Mouse (Mus musculus): ENCODE measurements at regions not wholly inside any gene's neighbourhood (a gene's known extent, or its start where the extent isn't known, plus 50 kb on each side); places are given as distances from the start of the nearest gene placed in this dataset.

DNA sequence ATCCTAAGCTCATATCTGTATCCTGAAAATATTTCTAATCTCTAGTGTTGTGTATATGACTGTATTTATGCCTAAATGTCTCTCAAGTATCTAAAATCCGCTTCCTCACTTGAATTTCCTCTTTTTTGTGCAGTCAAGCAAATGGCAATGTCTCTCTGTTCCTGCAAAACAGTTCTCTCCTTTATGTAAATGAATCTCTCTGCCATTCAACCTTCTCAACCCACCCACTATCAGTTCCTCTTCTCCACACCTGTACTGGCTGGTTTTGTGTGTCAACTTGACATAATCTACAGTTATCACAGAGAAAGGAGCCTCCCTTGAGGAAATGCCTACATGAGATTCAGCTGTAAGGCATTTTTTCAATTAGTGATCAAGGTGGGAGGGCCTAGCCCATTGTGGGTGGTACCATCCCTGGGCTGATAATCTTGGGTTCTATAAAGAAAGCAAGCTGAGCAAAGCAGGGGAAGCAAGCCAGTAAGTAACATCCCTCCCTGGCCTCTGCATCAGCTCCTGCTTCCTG, 375.5 kb downstream of the Synb start:
- Histone ChIP-seq H3K27me3 (no peaks in the 10 kb centered on the region), H3K4me3 (no peak overlapping the region), H3K4me1 (replicated peaks) (peaks cover 10% of the 10 kb centered on the region), H3K36me3 (no peaks in the 10 kb centered on the region), H3K9me3 (no peaks in the 10 kb centered on the region), H3K4me2 (no peak overlapping the region), H3K27ac (no peak overlapping the region), H3K9ac (no peak overlapping the region)
- 75% methylated on average over 1 of the region's 1 CpGs for WGBS
- no peak for ATAC-seq (ENCODE audit: low FRiP score)

DNA sequence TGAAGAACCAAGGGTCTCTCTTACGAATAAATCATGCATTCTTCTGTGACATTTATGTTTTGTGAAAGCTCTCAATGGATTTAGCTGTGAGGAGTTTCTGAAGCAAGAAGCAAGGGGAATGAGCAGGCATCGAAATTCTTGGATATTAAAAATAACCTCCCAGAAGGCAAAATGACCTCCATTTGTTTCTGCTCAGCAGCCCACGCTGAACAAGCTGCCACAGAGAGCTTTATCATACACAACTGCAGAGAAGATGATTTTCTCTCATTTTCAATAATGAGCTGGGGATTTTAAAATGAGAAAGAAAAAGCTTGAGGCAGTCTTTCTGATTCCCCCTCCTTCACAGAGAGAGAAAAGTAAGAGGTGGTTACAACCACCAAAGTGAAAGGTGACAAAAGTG, 394.2 kb downstream of the Synb start:
- H3K4me1 ChIP-seq (replicated peaks), result no peaks in the 10 kb centered on the region
- H3K27me3 ChIP-seq, result no peaks in the 10 kb centered on the region
- H3K36me3 ChIP-seq, result no peaks in the 10 kb centered on the region
- H3K9me3 ChIP-seq, result no peaks in the 10 kb centered on the region
- H3K27ac ChIP-seq, result no peak overlapping the region
- H3K4me2 ChIP-seq, result no peak overlapping the region
- ATAC-seq (ENCODE audit: low FRiP score), result no peak
- no peak overlapping the region for H3K4me3 ChIP-seq
- no peak overlapping the region for H3K9ac ChIP-seq
- 87% methylated on average over 3 of the region's 3 CpGs for WGBS

DNA sequence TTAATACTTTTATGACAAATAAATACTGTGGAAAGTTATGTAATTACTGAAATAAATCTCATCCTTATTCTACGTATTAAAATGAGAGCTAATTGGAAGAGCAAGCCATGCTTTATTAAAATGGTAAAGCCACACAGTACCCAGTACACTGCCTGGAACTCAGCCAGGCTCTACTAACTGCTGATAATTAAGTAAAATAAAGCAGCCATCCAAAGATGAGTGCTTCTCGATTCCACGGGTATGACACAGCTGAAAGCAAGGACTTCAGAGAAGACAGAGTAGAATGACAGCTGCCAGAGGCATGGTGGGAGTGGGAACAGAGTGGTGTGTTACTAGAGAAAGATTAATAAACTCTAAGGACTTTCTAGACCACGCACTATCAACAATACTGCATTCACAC, 416.9 kb downstream of the Synb start:
- WGBS, result 78% methylated on average over 4 of the region's 4 CpGs
- no peak overlapping the region for H3K27ac ChIP-seq
- no peaks in the 10 kb centered on the region for H3K36me3 ChIP-seq
- H3K27me3 ChIP-seq, result no peaks in the 10 kb centered on the region
- no peaks in the 10 kb centered on the region for H3K9me3 ChIP-seq
- no peaks in the 10 kb centered on the region for H3K4me1 ChIP-seq (replicated peaks)
- ATAC-seq (ENCODE audit: low FRiP score), result no peak
- H3K4me2 ChIP-seq, result no peak overlapping the region
- no peak overlapping the region for H3K9ac ChIP-seq
- H3K4me3 ChIP-seq, result no peak overlapping the region

DNA sequence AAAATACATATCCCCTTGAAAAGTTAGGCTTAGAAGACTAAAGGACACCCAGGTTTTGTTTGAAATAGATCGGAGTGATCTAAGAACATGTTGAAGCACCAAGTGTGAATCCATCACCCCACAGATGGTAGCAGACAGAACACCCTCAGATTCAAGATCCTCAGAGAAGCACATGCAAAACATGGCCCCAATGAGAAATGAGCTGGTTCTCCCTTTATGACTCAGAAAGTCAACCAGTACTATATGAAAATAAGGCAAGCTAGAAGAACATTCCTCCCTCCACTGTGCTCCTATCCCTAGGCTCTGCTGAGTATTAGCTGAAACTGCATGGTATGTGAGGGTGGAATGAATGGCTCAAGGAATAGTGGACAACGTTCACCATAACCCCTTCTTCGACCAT, 433.0 kb downstream of the Synb start:
- no peaks in the 10 kb centered on the region for H3K27me3 ChIP-seq
- ATAC-seq (ENCODE audit: low FRiP score), result no peak
- no peak overlapping the region for H3K4me3 ChIP-seq
- WGBS, result 93% methylated on average over 3 of the region's 3 CpGs
- H3K27ac ChIP-seq, result no peak overlapping the region
- H3K4me1 ChIP-seq (replicated peaks), result no peaks in the 10 kb centered on the region
- 0 out of 2 replicates have a peak, but pooled peaks cover 2% of the 10 kb centered on the region for H3K9me3 ChIP-seq
- H3K4me2 ChIP-seq, result no peak overlapping the region
- H3K9ac ChIP-seq, result no peak overlapping the region
- no peaks in the 10 kb centered on the region for H3K36me3 ChIP-seq

DNA sequence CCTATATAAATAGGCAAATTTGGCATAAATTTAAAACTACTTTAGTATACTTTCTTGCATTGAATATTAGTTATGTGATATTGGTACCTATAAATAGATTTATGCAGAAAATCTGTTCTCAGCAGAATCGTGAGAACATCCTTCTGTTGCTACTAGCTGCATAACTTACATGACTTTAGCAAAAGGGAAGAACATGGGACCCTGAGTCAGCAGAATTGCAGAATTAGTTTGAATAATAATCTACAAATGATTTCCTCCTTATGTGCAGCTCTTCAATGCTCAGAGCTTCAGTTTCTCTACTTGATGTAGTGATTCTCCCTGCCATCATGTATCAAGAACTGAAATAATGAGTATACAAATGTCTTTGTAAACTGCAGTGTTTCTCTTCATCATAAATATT, 436.2 kb downstream of the Synb start:
- no peak for ATAC-seq (ENCODE audit: low FRiP score)
- no peaks in the 10 kb centered on the region for H3K4me1 ChIP-seq (replicated peaks)
- no peak overlapping the region for H3K4me2 ChIP-seq
- H3K4me3 ChIP-seq, result no peak overlapping the region
- no peaks in the 10 kb centered on the region for H3K27me3 ChIP-seq
- H3K36me3 ChIP-seq, result no peaks in the 10 kb centered on the region
- H3K9ac ChIP-seq, result no peak overlapping the region
- WGBS, result 94% methylated on average over 1 of the region's 1 CpGs
- 0 out of 2 replicates have a peak, but pooled peaks cover 2% of the 10 kb centered on the region for H3K9me3 ChIP-seq
- H3K27ac ChIP-seq, result no peak overlapping the region

DNA sequence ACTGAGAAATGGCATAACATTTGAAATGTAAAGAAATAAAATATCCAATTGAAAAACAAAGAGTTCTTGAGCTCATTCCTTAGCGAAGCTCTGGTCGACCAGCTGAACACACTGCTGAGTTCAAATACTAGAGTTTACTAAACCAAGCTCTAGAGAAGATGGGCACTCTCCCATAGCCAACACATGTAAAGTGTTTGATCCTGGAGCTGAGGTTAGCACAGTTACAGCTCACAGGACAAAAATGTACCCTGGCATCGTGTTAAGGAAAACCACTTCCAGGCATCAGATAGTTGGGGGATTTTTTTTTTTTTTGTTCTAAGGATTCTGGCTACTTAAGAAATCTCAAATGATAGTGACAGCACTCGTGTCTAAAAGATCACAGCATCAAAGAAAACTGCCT, 445.6 kb downstream of the Synb start:
- no peak for ATAC-seq (ENCODE audit: low FRiP score)
- Histone ChIP-seq H3K4me2 (no peak overlapping the region), H3K36me3 (no peaks in the 10 kb centered on the region), H3K9ac (no peak overlapping the region), H3K4me1 (replicated peaks) (no peaks in the 10 kb centered on the region), H3K27me3 (no peaks in the 10 kb centered on the region), H3K4me3 (no peak overlapping the region), H3K27ac (no peak overlapping the region), H3K9me3 (no peaks in the 10 kb centered on the region)
- 85% methylated on average over 4 of the region's 4 CpGs for WGBS

DNA sequence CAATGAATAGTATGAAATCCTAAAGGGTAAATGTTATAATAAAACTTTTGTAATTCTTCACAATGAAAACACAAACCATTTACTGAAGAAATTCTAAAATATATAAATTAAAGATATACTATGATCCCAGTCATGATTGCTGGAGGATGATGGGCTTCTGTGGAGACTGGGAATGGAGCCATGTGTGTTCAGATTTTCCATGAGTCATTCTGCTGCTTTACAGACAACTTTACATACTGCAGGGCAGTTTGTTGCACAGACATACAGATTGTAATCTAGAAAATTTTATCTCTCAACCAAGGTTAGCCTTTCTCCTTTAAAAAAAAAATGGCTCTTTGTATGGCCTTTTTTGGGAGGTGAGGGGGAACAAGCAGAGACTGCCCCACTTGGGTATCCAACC, 446.5 kb downstream of the Synb start:
- Histone ChIP-seq H3K4me1 (replicated peaks) (no peaks in the 10 kb centered on the region), H3K27ac (no peak overlapping the region), H3K27me3 (no peaks in the 10 kb centered on the region), H3K36me3 (no peaks in the 10 kb centered on the region), H3K4me2 (no peak overlapping the region), H3K9ac (no peak overlapping the region), H3K4me3 (no peak overlapping the region), H3K9me3 (no peaks in the 10 kb centered on the region)
- ATAC-seq (ENCODE audit: low FRiP score), result no peak

DNA sequence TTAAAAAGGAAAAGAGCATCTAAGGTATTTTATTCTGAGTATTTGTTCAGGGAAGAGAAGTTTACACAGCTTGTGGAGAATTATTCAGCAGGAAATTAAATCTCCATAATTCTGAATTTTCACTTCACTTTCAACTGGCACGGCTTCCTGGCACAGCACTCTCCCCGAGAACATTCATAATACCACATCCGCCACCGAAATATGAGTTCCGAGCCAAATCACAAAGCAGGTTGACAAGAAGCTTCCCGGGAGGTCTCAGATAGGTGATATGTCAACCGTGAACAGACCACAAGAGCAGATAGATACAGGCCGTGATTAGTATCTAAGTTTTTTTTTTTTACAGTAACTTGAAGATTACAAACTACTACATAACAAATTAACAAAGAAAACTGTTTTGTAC, 473.9 kb downstream of the Synb start:
- Histone ChIP-seq H3K9ac (no peak overlapping the region), H3K4me1 (replicated peaks) (no peaks in the 10 kb centered on the region), H3K27me3 (no peaks in the 10 kb centered on the region), H3K4me3 (no peak overlapping the region), H3K9me3 (no peaks in the 10 kb centered on the region), H3K4me2 (no peak overlapping the region), H3K36me3 (no peaks in the 10 kb centered on the region), H3K27ac (no peak overlapping the region)
- 85% methylated on average over 8 of the region's 8 CpGs for WGBS
- no peak for ATAC-seq (ENCODE audit: low FRiP score)

DNA sequence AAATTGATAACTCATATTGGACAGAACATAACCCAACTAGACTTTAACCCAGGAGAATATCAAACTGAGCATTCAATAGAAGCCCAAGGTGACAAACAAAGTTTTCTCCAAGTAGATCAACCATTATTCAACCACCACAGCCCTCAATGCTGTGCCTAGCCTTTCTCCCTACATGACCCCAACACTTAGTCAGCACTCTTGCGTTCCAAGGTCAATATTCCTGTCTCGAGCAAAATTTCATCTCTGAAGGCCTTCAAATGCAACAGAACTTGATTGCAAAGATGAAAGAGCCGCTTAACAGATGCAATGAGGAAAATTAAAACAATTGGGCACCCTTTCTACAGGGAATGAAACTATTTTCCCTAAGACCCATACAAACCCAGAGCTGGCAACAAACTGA, 485.1 kb downstream of the Synb start:
- no peak for ATAC-seq (ENCODE audit: low FRiP score)
- Histone ChIP-seq H3K4me2 (no peak overlapping the region), H3K27ac (no peak overlapping the region), H3K27me3 (no peaks in the 10 kb centered on the region), H3K4me1 (replicated peaks) (no peaks in the 10 kb centered on the region), H3K9me3 (no peaks in the 10 kb centered on the region), H3K9ac (no peak overlapping the region), H3K4me3 (no peak overlapping the region), H3K36me3 (no peaks in the 10 kb centered on the region)
- 86% methylated on average over 3 of the region's 3 CpGs for WGBS

DNA sequence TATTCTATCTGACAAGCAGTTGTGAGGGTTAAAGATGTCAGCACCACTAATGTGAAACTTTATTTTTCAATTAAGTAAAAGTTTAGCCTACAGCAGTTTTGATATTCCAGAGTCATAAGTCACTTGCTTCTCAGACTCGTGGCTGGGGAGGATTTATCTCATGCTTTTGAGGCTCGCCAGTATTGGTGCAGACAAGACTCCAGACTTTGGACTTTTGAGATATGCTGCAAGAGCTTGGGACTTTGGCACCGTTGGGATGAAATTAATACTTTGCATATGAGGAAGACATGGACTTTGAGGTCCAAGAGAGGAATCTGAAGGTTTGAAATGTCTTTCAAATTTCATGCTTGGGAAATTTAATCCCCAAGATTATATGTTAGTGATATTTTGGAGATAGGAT, 486.2 kb downstream of the Synb start:
- no peak for ATAC-seq (ENCODE audit: low FRiP score)
- Histone ChIP-seq H3K4me1 (replicated peaks) (no peaks in the 10 kb centered on the region), H3K4me2 (no peak overlapping the region), H3K9me3 (no peaks in the 10 kb centered on the region), H3K27me3 (no peaks in the 10 kb centered on the region), H3K9ac (no peak overlapping the region), H3K4me3 (no peak overlapping the region), H3K36me3 (no peaks in the 10 kb centered on the region), H3K27ac (no peak overlapping the region)
- 81% methylated on average over 3 of the region's 3 CpGs for WGBS

DNA sequence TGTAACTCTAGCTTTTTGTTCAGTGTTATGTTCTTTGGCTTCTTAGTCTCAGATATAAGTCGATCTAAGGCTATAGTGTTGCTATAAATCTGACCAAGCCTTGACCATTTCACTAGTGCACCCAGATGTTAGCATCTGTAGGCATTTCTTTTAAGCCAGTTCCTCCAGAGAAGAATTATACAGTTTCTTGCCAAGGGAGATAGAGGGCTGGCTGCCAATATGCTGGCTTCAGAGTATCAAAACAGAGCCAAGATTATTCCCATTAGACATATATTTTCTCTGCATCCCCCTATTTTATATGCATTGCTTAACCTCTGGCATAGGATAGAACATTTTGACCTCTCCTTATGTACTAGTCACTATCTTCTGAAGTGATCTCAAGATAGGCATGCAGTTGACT, 487.5 kb downstream of the Synb start:
- WGBS, result 90% methylated on average over 1 of the region's 1 CpGs
- Histone ChIP-seq H3K4me3 (no peak overlapping the region), H3K9me3 (no peaks in the 10 kb centered on the region), H3K36me3 (no peaks in the 10 kb centered on the region), H3K4me1 (replicated peaks) (no peaks in the 10 kb centered on the region), H3K4me2 (no peak overlapping the region), H3K27me3 (no peaks in the 10 kb centered on the region), H3K27ac (no peak overlapping the region), H3K9ac (no peak overlapping the region)
- ATAC-seq (ENCODE audit: low FRiP score), result no peak

DNA sequence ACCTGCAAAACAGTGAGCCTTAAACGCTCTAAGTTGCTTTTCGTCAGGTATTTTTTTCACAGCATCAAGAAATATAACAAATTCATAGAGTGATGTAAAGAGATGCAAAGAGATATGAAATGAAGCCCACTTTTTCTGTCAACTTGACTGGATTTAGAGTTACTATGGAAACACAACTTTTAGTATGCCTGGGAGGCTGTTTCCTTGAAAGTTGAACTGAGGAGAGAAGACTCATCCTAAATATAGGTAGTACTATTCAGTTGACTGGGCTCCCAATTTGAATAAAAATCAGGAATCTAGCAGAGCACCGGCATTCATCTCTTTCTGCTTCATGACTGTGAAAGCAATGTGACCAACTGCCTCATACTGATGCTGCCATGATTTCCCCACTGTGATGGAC, 509.7 kb downstream of the Synb start:
- H3K9ac ChIP-seq, result no peak overlapping the region
- ATAC-seq (ENCODE audit: low FRiP score), result no peak
- WGBS, result 93% methylated on average over 3 of the region's 3 CpGs

DNA sequence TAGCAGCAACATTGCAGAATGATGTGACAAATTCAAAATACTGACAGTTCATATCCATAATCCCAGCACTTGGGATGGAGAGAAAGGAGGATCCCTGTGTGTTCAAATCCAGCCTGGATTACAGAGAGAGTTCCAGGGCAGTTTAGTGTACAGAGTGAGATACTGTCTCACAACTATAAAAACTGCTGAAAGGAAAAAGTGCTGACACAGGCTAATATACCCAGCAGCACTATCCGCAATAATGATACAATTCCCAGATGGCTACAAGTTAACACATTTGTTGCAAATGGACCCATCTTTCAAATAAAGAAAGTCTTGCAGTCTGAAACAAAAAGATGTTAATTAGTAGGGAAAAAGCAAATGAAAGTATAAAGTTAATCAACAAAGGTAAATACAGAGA, 510.9 kb downstream of the Synb start:
- H3K36me3 ChIP-seq, result no peaks in the 10 kb centered on the region
- no peak for ATAC-seq (ENCODE audit: low FRiP score)
- 95% methylated on average over 1 of the region's 1 CpGs for WGBS
- no peak overlapping the region for H3K9ac ChIP-seq
- H3K4me3 ChIP-seq, result no peak overlapping the region
- H3K27me3 ChIP-seq, result no peaks in the 10 kb centered on the region
- no peaks in the 10 kb centered on the region for H3K9me3 ChIP-seq
- H3K27ac ChIP-seq, result no peak overlapping the region
- no peaks in the 10 kb centered on the region for H3K4me1 ChIP-seq (replicated peaks)
- H3K4me2 ChIP-seq, result no peak overlapping the region

More for the DNA sequence above, 509.7 kb downstream of the Synb start:
- H3K36me3 ChIP-seq, result no peaks in the 10 kb centered on the region
- no peaks in the 10 kb centered on the region for H3K9me3 ChIP-seq
- H3K4me3 ChIP-seq, result no peak overlapping the region
- H3K4me1 ChIP-seq (replicated peaks), result no peaks in the 10 kb centered on the region
- H3K27ac ChIP-seq, result no peak overlapping the region
- H3K27me3 ChIP-seq, result no peaks in the 10 kb centered on the region
- H3K4me2 ChIP-seq, result no peak overlapping the region

DNA sequence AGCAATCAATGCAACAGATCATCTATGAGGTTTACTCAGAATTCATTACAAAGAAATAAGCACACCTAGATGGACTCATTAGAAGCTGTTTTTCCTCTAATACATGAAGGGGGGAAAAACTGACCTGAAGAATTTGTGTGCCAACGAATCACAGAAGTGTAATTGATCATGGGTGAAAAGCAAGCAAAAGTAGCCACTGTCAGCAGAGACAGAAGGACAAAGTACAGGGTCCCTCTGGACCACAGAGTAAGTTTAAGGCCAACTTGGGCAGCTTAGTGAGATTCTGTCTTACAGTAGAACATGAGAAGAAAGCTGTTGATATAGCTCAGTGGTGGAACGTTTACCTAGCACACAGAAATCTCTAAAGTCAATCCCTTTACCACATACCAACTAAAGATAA, 523.7 kb downstream of the Synb start:
- no peak for ATAC-seq (ENCODE audit: low FRiP score)
- Histone ChIP-seq H3K27ac (no peak overlapping the region), H3K9me3 (no peaks in the 10 kb centered on the region), H3K4me2 (no peak overlapping the region), H3K4me3 (no peak overlapping the region), H3K4me1 (replicated peaks) (no peaks in the 10 kb centered on the region), H3K27me3 (no peaks in the 10 kb centered on the region), H3K36me3 (no peaks in the 10 kb centered on the region), H3K9ac (no peak overlapping the region)
- 95% methylated on average over 2 of the region's 2 CpGs for WGBS
